ENCODE assay signal across 9 mouse cellular contexts in genomic region chrX:18162861-18163731, GRCm38 (mm10). TPM values are rescaled to one million over a fixed set of nuclear protein-coding genes. Genes with fewer than 3 reads are reported as not detected.
DNase-seq lines count a peak whose midpoint lies in the region; ATAC-seq and TF ChIP-seq lines count a peak whose summit lies in the region.
"Had no signal": no experiment of that assay in that cellular context is flagged by ENCODE, and none has a peak within 500 bp of the region (broad histone marks: within the 10 kb centered on the region; RNA-seq: fewer than 3 reads in every experiment).

No protein-coding gene starts in this region.

- H3K36me3 ChIP-seq in ES-Bruce4 (ENCODE audit: control insufficient read depth, insufficient read depth, low read length, poor library complexity, severe bottlenecking) = no peaks in the 10 kb centered on the region
- no peaks in the 10 kb centered on the region for H3K36me3 ChIP-seq in forebrain, embryonic 15.5 days

- peak overlapping the region; percentile 98 for H3K4me3 ChIP-seq in ES-Bruce4 (ENCODE audit: low read depth, low read length)
- peak overlapping the region; percentile 92 for H3K4me3 ChIP-seq in forebrain, embryonic 15.5 days

- ATAC-seq in forebrain, embryonic 15.5 days (replicated peaks) = peak; percentile 33

- peak overlapping the region; percentile 86 for H3K27ac ChIP-seq in ES-Bruce4 (ENCODE audit: insufficient read depth, low read length)
- H3K27ac ChIP-seq in forebrain, embryonic 15.5 days (replicated peaks) = peak overlapping the region; percentile 98

- peak overlapping the region; percentile 55 for H3K4me2 ChIP-seq in forebrain, embryonic 15.5 days (replicated peaks)

- peak; percentile 33 for DNase-seq in c-Kit-positive CD71-positive TER-119-positive erythroid progenitor cells, embryonic 14.5 days (ENCODE audit: low spot score)
- peak; percentile 27 for DNase-seq in heart, postnatal 25 days (ENCODE audit: low spot score)
- DNase-seq in layer of hippocampus, adult 8-10 months (ENCODE audit: low spot score in 2 of 2) = peak; percentile 18 to 36
- DNase-seq in lung, postnatal 10 days = peak; percentile 59
- DNase-seq in retina, adult 2 months (ENCODE audit: low read depth, low spot score) = peak; percentile 36
- DNase-seq in thymus, postnatal 25 days = peak; percentile 44

- TF ChIP-seq POLR2A in ES-Bruce4 (IDR thresholded peaks at IDR 0.05; ENCODE audit: insufficient read depth, low read length) = no peak

- TF ChIP-seq EP300 in ES-Bruce4 (IDR thresholded peaks at IDR 0.05; ENCODE audit: insufficient read depth, low read depth, low read length) = no peak

- intact Hi-C loops in heart, postnatal 25 days (cut with DNase I) = loop anchor here (5.0 to 10.0 kb wide), 2 partner anchors 89 to 282 kb away; no protein-coding TSS in a partner anchor

- no peaks in the 10 kb centered on the region for H3K27me3 ChIP-seq in ES-Bruce4 (ENCODE audit: control insufficient read depth, insufficient read depth, low read length, poor library complexity, severe bottlenecking)
- H3K27me3 ChIP-seq in forebrain, embryonic 15.5 days = no peaks in the 10 kb centered on the region

- under 1% methylated on average over 92 of the region's 95 CpGs for WGBS in forebrain, embryonic 15.5 days

- no peaks in the 10 kb centered on the region for H3K9me3 ChIP-seq in ES-Bruce4 (replicated peaks; ENCODE audit: control insufficient read depth, insufficient read depth, low read length, poor library complexity, severe bottlenecking)
- H3K9me3 ChIP-seq in forebrain, embryonic 15.5 days = no peaks in the 10 kb centered on the region

- H3K9ac ChIP-seq in ES-Bruce4 (ENCODE audit: low read depth, poor library complexity, severe bottlenecking) = peak overlapping the region; percentile 98
- peak overlapping the region; percentile 75 for H3K9ac ChIP-seq in forebrain, embryonic 15.5 days (replicated peaks)

- no peak for TF ChIP-seq CTCF in ES-Bruce4 (IDR thresholded peaks at IDR 0.05; ENCODE audit: low read depth, low read length)

- H3K4me1 ChIP-seq in ES-Bruce4 (ENCODE audit: control insufficient read depth, insufficient read depth, low read length) = no peaks in the 10 kb centered on the region
- H3K4me1 ChIP-seq in forebrain, embryonic 15.5 days = peaks cover 4% of the 10 kb centered on the region; the same call in 1 of the 2 replicates

RNA-seq across cellular contexts. Expression of gene Kdm6a, which starts 0.7 kb away (rescaled TPM):
- 49.5 and 55.9 TPM in 2 replicates for polyA plus RNA-seq in ES-Bruce4 (2011; ENCODE audit: insufficient read depth, insufficient read length, low read depth, missing spikeins)
- 20.5 and 21.6 TPM in 2 replicates for polyA plus RNA-seq in forebrain, embryonic 15.5 days (2015; fragmentation: Nextera tagmentation; extraction: Ambion mirVana)
- total RNA-seq in heart, postnatal 25 days (2021) = 10 to 100 TPM; 21.0 to 44.7 TPM
- total RNA-seq in layer of hippocampus, adult 8-10 months (2022) = 10 to 100 TPM; 38.3 to 53.0 (median 47.5) TPM

RNA-seq across cellular contexts. Expression of gene Dusp21, which starts 17.4 kb away (rescaled TPM):
- not detected in 2 replicates for polyA plus RNA-seq in ES-Bruce4 (2011; ENCODE audit: insufficient read depth, insufficient read length, low read depth, missing spikeins)
- not detected in 2 replicates for polyA plus RNA-seq in forebrain, embryonic 15.5 days (2015; fragmentation: Nextera tagmentation; extraction: Ambion mirVana)
- not detected for total RNA-seq in heart, postnatal 25 days (2021)
- total RNA-seq in layer of hippocampus, adult 8-10 months (2022) = not detected
- total RNA-seq: hematopoietic stem cell, adult 5-6 weeks had no signal

Comparison
In these comparisons a context has a peak if more than half of its experiments do, and no peak if none do; other contexts are left out.
1. Peak in every context shown above with its lines: DNase-seq, ATAC-seq, H3K4me3 ChIP-seq and H3K27ac ChIP-seq.